In the genomic region with DNA sequence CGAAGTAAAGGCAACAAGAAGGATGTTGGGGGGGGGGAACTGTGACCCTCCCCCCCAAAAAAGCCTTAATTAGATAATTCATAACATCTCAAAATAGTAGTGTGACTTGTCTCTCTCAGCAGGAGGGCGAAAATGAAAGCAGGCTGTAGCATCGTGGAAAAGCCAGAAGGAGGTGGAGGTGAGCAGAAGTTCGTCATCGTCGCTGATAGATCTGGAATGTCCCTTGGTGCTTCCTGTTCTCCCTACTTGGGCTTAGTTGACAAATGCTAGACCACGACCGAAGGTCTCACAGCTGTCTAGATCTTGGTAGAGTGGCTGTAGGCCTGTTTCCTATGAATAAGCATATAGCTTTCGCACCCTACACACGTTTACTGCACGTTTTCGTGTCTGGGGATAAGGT, we compare ENCODE assay signal across 11 mouse cellular contexts. TPM values are rescaled to one million over a fixed set of nuclear protein-coding genes. Genes with fewer than 3 reads are reported as not detected.
A peak's percentile ranks its signal among the peaks of the same experiment; 100 is the strongest.
DNase-seq lines count a peak whose midpoint lies in the region; ATAC-seq lines count a peak whose summit lies in the region.
"Had no signal": no experiment of that assay in that cellular context is flagged by ENCODE, and none has a peak within 500 bp of the region (broad histone marks: within the 10 kb centered on the region; RNA-seq: fewer than 3 reads in every experiment).

No protein-coding gene starts in this region.

- 88% methylated on average over 12 of the region's 12 CpGs for WGBS in hindbrain, embryonic 13.5 days
- WGBS in hindbrain, embryonic 16.5 days = 88% methylated on average over 12 of the region's 12 CpGs
- WGBS in neural tube, embryonic 13.5 days = 91% methylated on average over 12 of the region's 12 CpGs
- 81% methylated on average over 12 of the region's 12 CpGs for WGBS in stomach, embryonic 16.5 days

- no peak for ATAC-seq in hindbrain, embryonic 13.5 days (ENCODE audit: low FRiP score)
- ATAC-seq in hindbrain, embryonic 16.5 days = no peak
- ATAC-seq in neural tube, embryonic 13.5 days (ENCODE audit: low read depth) = no peak
- ATAC-seq in stomach, embryonic 16.5 days (ENCODE audit: insufficient read depth, low FRiP score) = no peak

- no peak overlapping the region; the same call in 1 of the 2 replicates for H3K9ac ChIP-seq in hindbrain, embryonic 13.5 days
- no peak overlapping the region for H3K9ac ChIP-seq in hindbrain, embryonic 16.5 days (ENCODE audit: low read depth, low read length)
- H3K9ac ChIP-seq in neural tube, embryonic 13.5 days = peak overlapping the region; percentile 99
- no peak overlapping the region for H3K9ac ChIP-seq in stomach, embryonic 16.5 days (ENCODE audit: low read length)

- no peak overlapping the region for H3K4me2 ChIP-seq in hindbrain, embryonic 13.5 days
- H3K4me2 ChIP-seq in hindbrain, embryonic 16.5 days (ENCODE audit: low read length) = no peak overlapping the region
- H3K4me2 ChIP-seq in neural tube, embryonic 13.5 days = peak overlapping the region; percentile 88; the same call in 1 of the 2 replicates
- peak overlapping the region; percentile 77; the same call in 1 of the 2 replicates for H3K4me2 ChIP-seq in stomach, embryonic 16.5 days (ENCODE audit: low read depth, low read length)

- no peak overlapping the region for H3K27ac ChIP-seq in hindbrain, embryonic 13.5 days
- H3K27ac ChIP-seq in hindbrain, embryonic 16.5 days (ENCODE audit: low read depth, low read length) = no peak overlapping the region
- no peak overlapping the region for H3K27ac ChIP-seq in neural tube, embryonic 13.5 days (replicated peaks)
- H3K27ac ChIP-seq in stomach, embryonic 16.5 days (ENCODE audit: low read length) = no peak overlapping the region
- H3K27ac ChIP-seq: forebrain, embryonic 12.5 days had no signal

- H3K27me3 ChIP-seq in hindbrain, embryonic 13.5 days = peaks cover 4% of the 10 kb centered on the region; the same call in 1 of the 2 replicates
- no peaks in the 10 kb centered on the region for H3K27me3 ChIP-seq in hindbrain, embryonic 16.5 days (replicated peaks; ENCODE audit: control insufficient read depth, insufficient read depth, low read length)
- H3K27me3 ChIP-seq in neural tube, embryonic 13.5 days = peaks cover 7% of the 10 kb centered on the region
- H3K27me3 ChIP-seq in stomach, embryonic 16.5 days (ENCODE audit: control insufficient read depth, insufficient read depth, low read length) = no peaks in the 10 kb centered on the region
- H3K27me3 ChIP-seq: forebrain, embryonic 12.5 days had no signal

- 0 out of 2 replicates have a peak overlapping the region, but pooled peaks have one; percentile 97 for H3K4me3 ChIP-seq in hindbrain, embryonic 13.5 days
- no peak overlapping the region for H3K4me3 ChIP-seq in hindbrain, embryonic 16.5 days (ENCODE audit: low read length)
- H3K4me3 ChIP-seq in neural tube, embryonic 13.5 days = no peak overlapping the region
- no peak overlapping the region for H3K4me3 ChIP-seq in stomach, embryonic 16.5 days (replicated peaks; ENCODE audit: low read length)

- DNase-seq in neural tube, embryonic 10.5 days (ENCODE audit: extremely low spot score, low spot score) = no peak
- DNase-seq in induced T-regulatory cell, adult 2 months (ENCODE audit: low read depth) = peak; percentile 88
- no peak for DNase-seq in left cerebral cortex, adult 11 months (ENCODE audit: low spot score)
- no peak for DNase-seq in urinary bladder, postnatal 36 days (ENCODE audit: low spot score in 2 of 2)
- DNase-seq: kidney, adult 9 months; right cerebral cortex, postnatal 14 days had no signal

- peaks cover 48% of the 10 kb centered on the region for H3K36me3 ChIP-seq in hindbrain, embryonic 13.5 days
- H3K36me3 ChIP-seq in hindbrain, embryonic 16.5 days (ENCODE audit: control insufficient read depth, insufficient read depth, low read length) = peaks cover 31% of the 10 kb centered on the region
- peaks cover 48% of the 10 kb centered on the region for H3K36me3 ChIP-seq in neural tube, embryonic 13.5 days
- H3K36me3 ChIP-seq in stomach, embryonic 16.5 days (ENCODE audit: control insufficient read depth, insufficient read depth, low read length) = peaks cover 6% of the 10 kb centered on the region; the same call in 1 of the 2 replicates

- peaks cover 21% of the 10 kb centered on the region for H3K4me1 ChIP-seq in hindbrain, embryonic 13.5 days (replicated peaks)
- H3K4me1 ChIP-seq in hindbrain, embryonic 16.5 days (ENCODE audit: control insufficient read depth, insufficient read depth, low read depth, low read length) = peaks cover 12% of the 10 kb centered on the region
- H3K4me1 ChIP-seq in neural tube, embryonic 13.5 days (replicated peaks) = peaks cover 18% of the 10 kb centered on the region
- H3K4me1 ChIP-seq in stomach, embryonic 16.5 days (ENCODE audit: control insufficient read depth, insufficient read depth, low read length) = peaks cover 14% of the 10 kb centered on the region

- H3K9me3 ChIP-seq in hindbrain, embryonic 13.5 days = no peaks in the 10 kb centered on the region
- no peaks in the 10 kb centered on the region for H3K9me3 ChIP-seq in hindbrain, embryonic 16.5 days (ENCODE audit: control insufficient read depth, low read length)
- no peaks in the 10 kb centered on the region for H3K9me3 ChIP-seq in neural tube, embryonic 13.5 days
- H3K9me3 ChIP-seq in stomach, embryonic 16.5 days (replicated peaks; ENCODE audit: control insufficient read depth, low read length) = no peaks in the 10 kb centered on the region
- H3K9me3 ChIP-seq: forebrain, embryonic 12.5 days had no signal

RNA-seq across cellular contexts. Expression of gene Etv3, which starts 1.9 kb away (rescaled TPM):
- polyA plus RNA-seq in hindbrain, embryonic 13.5 days (2015; fragmentation: Nextera tagmentation; extraction: Ambion mirVana) = 10.1 and 10.9 TPM in 2 replicates
- polyA plus RNA-seq in hindbrain, embryonic 16.5 days (2015; fragmentation: Nextera tagmentation; extraction: Ambion mirVana) = 9.2 and 10.3 TPM in 2 replicates
- 10.4 and 10.8 TPM in 2 replicates for polyA plus RNA-seq in neural tube, embryonic 13.5 days (2015; fragmentation: Nextera tagmentation; extraction: Ambion mirVana)
- polyA plus RNA-seq in stomach, embryonic 16.5 days (2015; fragmentation: Nextera tagmentation; extraction: Ambion mirVana) = 14.4 and 17.1 TPM in 2 replicates

Comparison
In these comparisons a context has a peak if more than half of its experiments do, and no peak if none do; other contexts are left out.
1. H3K4me2 ChIP-seq: peak in neural tube, embryonic 13.5 days (single experiment) and stomach, embryonic 16.5 days (single experiment); none in hindbrain, embryonic 13.5 days (single experiment) and hindbrain, embryonic 16.5 days (single experiment).